Mouse (Mus musculus) frontal cortex, postnatal 14 days (tissue): ENCODE data around the gene Tex12.

ENCODE experiments used
- DNase-seq, 2 experiments: peaks; one replicate each; pipeline ENCODE4 v3.0.0; 2022; ENCODE audit warnings: low spot score in 2 of 2

Gene Tex12

GRCm38 (mm10) chr9:50561145-50561917 lies at the start of gene Tex12:
Tex12 (minus strand) TSS chr9:50561325.
- no peak for DNase-seq

- DNase-seq: no peak
Observed at GRCm38 (mm10) chr9:50604338-50604737, 43.2 kb upstream of the Tex12 start.

DNA sequence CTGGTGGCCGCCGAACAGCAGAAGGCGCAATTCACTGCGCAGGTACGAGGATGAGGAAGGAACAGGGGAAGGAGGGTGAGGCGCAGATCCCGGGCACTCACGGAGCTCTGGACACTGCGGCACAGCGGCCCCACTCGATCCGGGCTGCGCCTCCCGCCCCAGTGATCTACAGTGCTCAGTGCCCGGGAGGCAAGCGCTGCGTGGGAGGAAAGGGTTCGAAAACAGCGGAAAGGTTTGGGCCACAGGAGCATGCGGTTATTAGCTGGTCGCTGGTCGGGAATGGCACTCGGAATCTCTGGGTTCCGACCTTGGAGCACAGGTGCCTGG lies 42.8 kb upstream of the Tex12 start:
- DNase-seq: no peak

GRCm38 (mm10) chr9:50603189-50603997 lies 42.3 kb upstream of the Tex12 start, which contains the start of the genes Sdhd and Timm8b:
Sdhd (minus strand) TSS chr9:50603812.
Timm8b (plus strand) TSS chr9:50603910.
- DNase-seq: peak; percentile 91 to 92

- DNase-seq: no peak
Observed at GRCm38 (mm10) chr9:50602055-50602845, 41.1 kb upstream of the Tex12 start.

GRCm38 (mm10) chr9:50601536-50601935 lies 40.4 kb upstream of the Tex12 start:
- DNase-seq: no peak

- no peak for DNase-seq
Observed at GRCm38 (mm10) chr9:50596973-50597372, 35.8 kb upstream of the Tex12 start.

DNA sequence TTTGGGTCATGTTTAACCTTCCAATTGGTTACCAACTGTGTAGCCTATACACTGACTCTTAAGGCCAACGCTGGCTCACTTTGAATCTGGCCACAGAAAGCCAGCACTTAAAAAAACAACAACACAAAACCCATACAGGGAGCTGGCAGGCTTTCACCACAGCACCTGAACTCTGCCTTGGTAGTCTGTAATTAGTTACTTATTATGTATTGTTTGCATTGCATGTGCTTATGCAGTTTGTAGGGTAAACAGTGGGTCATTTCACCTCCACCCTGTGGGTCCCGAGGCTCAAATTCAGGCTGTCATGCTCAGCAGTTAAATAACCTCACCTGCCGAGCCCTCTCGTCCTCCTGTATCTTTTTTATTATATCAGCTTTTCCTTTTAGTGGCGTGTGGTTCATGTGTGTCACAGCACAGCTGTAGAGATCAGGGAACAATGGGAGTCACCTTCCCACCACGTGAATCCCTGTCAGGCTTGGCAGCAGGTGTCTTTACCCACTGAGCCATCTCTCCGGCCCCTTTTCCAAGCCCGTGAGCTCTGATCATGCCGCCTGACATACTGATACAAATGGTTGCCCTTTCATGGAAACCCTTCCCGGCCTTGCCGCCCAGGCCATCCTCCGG lies 33.8 kb upstream of the Tex12 start:
- no peak for DNase-seq

DNA sequence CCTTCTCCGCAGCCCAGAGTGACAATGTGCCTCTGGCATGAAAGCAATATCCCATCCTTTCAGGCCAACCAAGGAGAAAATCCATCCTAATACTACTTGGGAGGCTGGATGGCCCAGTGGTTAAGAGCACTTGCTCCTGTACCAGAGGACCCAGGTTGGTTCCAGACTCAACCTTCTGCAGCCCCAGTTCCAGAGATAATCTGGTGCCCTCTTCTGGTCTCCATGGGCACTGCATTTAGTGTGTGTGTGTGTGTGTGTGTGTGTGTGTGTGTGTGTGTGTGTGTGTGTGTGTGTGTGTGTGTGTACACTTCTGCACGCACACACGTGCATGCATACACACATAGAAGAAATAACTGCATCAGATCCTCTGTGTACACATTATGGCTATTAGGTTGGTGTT lies 32.4 kb upstream of the Tex12 start:
- DNase-seq: no peak

DNA sequence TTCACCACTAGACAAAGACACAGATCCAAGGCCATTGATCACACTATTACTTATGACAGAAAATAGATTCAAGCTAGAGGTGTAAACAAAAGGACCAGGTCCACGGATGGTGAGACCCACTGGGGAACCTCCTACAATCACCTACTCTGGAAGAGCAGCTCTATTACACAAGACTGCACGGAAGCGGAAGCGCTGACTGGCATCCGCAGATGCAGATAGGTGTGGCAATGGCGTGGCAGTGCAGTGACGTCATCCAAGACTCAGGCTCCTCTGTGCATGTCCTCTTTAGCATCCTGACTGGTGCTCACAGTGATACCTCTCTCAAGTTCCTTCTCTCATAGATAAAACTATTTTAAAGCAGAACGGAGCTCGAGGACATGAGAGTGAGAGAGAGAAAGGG lies 31.8 kb upstream of the Tex12 start:
- no peak for DNase-seq

- DNase-seq: no peak
Observed at GRCm38 (mm10) chr9:50590856-50591518, 29.9 kb upstream of the Tex12 start.

DNA sequence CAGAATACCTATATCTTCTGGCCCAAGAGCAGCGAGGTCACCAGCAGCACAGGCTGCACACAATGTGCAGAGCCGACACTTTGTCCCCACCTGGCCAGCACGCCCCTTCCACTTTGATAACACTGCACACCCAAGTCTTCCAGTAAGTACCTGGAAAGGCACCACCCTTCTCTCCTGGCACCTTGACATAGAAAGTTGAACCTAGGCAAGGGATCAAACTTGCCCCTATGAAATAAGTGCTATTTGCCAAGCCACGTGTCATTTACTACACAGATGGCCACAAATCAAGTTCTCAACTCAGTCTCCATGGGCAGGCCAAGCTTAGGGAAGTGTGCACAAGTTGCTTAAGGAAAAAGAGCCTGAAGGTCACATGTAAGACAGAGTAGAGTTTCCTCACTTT lies 25.8 kb upstream of the Tex12 start:
- DNase-seq: no peak

GRCm38 (mm10) chr9:50585145-50585818 lies 24.2 kb upstream of the Tex12 start:
- no peak for DNase-seq

GRCm38 (mm10) chr9:50580370-50580769 lies 19.2 kb upstream of the Tex12 start:
- DNase-seq: no peak

DNA sequence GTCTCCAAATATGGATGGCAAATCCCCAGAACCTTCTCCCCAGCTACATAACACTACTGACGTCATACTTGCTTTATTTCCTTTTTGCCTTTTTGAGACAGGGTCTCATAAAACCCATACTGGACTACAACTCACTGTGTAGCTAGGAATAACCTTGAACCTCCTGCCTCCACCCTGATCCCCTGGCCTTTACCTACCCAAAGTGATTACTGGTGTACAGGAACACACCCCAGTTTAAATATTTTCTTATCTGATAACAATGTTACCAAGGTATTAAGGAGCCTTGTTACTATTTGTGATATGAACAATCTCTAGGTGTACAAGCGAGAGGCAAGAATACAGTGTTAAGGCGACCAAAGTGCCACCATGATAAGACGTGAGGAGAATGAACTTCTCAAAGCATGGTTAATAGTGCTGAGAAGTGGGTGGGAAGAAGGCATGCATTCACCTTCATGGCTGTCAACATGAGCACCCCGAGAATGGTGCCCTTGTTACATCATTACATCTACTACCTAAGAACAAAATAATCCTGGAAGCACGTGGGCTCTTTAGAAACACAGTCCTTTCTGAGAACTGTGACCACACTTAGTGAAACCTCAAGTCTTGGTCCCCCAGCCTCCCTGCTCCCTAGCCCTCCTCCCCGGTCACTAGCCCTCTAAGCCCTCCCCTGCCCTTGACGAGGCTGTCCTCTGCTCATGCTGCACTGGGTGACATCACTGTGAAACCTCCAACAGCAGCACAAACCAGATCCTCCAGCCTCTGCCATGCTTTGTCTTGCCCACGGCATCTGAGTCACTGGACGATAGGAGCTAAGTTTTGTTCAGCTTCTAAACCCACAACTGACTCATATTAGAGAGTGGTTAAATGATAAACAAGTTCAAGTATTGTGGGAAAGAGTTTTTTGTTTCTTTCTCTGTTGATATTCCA lies 8.7 kb upstream of the Tex12 start:
- no peak for DNase-seq

- DNase-seq: no peak
Observed at GRCm38 (mm10) chr9:50567881-50568280, 6.8 kb upstream of the Tex12 start.

- DNase-seq: no peak
Observed at GRCm38 (mm10) chr9:50567372-50567771, 6.2 kb upstream of the Tex12 start.

DNA sequence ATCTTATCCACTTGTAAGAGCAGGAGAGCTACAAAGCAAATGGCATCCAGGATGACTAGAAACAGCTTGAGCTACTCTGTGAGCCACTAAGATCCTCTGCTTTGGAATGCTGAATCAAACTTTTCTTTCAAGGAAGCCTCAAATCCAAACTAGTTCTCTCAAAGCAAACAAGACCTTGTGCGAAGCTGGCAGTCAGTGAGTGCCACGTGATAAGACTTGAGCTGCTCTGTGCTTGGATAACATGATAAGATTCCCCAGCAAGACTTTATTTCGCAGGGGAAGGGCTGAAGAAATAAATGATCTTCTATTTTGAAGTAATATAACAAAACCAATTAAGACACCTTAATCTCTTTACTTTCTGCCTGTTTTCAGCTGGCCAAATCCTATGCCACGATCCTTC lies 4.8 kb upstream of the Tex12 start:
- no peak for DNase-seq

DNA sequence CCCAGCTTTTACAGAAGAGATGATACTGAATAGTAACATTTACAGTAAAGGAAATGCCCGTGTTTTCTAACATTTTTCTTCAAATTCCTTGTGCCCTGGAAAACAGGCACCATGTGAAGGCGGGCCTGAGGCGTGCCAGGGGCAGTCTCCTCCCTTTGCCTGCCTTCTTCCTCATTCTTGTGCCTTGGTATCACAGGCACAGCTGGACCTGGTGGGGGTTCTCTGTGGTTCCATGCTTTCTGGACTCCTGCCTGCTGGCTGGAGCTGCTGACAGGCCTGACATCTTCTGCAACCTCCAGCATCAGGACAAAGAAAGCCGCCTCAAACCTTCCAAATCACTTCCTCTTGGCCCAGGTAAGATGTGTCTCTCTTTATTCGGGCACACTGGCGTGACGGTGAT lies 4.0 kb upstream of the Tex12 start:
- DNase-seq: no peak

GRCm38 (mm10) chr9:50561918-50562360 lies 814 bp upstream of the Tex12 start:
- DNase-seq: no peak
